Mouse (Mus musculus): ENCODE measurements around the gene Sh3gl2.

GRCm38 (mm10) chr4:85677621-85678020 is 472.7 kb downstream of the Sh3gl2 start:
- no peak for TF ChIP-seq CTCF (IDR thresholded peaks at IDR 0.05; ENCODE audit: control insufficient read depth, insufficient read depth, low read length)
- TF ChIP-seq POLR2A (IDR thresholded peaks at IDR 0.05; ENCODE audit: borderline replicate concordance, control insufficient read depth, low read depth, low read length), result no peak

Data from bone marrow, adult 2 months (tissue).